Mouse (Mus musculus) kidney, embryonic 14.5 days (tissue): ENCODE measurements around the gene Zfp760. TPM values are rescaled to one million over a fixed set of nuclear protein-coding genes. Genes with fewer than 3 reads are reported as not detected.

ENCODE experiments used
- polyA plus RNA-seq: library from polyadenylated mRNA; unstranded; fragments of >200 nt; fragmentation: Nextera tagmentation; extraction: Ambion mirVana; gene quantifications from 2 replicates; pipeline ENCODE4 v1.2.1, GENCODE M21; 2014

Zfp760 gene
- polyA plus RNA-seq, 1 experiment from 2014 or later = 18.4 TPM

Other genes starting within 250 kb of the Zfp760 start
- 9.4 and 14.1 TPM in 2 replicates for gene Zfp53, start 218.7 kb upstream of the Zfp760 start, polyA plus RNA-seq
- gene Zfp52, start 172.2 kb upstream of the Zfp760 start, polyA plus RNA-seq = 3.0 and 3.6 TPM in 2 replicates
- 22.8 and 24.3 TPM in 2 replicates for gene Zfp948, start 140.7 kb upstream of the Zfp760 start, polyA plus RNA-seq
- 2.6 and 4.4 TPM in 2 replicates for gene Zfp983, start 57.1 kb upstream of the Zfp760 start, polyA plus RNA-seq
- gene Gm10226, start 15.9 kb upstream of the Zfp760 start, polyA plus RNA-seq = 6.1 and 7.7 TPM in 2 replicates
- 5.1 and 8.8 TPM in 2 replicates for gene Zfp229, start 23.1 kb downstream of the Zfp760 start, polyA plus RNA-seq
- 6.6 and 7.9 TPM in 2 replicates for gene Zfp820, start 138.0 kb downstream of the Zfp760 start, polyA plus RNA-seq
- gene Zfp995, start 202.2 kb downstream of the Zfp760 start, polyA plus RNA-seq = 9.5 and 11.4 TPM in 2 replicates